Mouse (Mus musculus): Measurements from ENCODE around the gene Lix1l. TPM values are rescaled to one million over a fixed set of nuclear protein-coding genes. Genes with fewer than 3 reads are reported as not detected.

The Lix1l gene
- total RNA-seq (2021) (10 to 100 TPM; 24.7 to 25.3 TPM), polyA plus RNA-seq (2012; rRNA removed) (25.2 and 39.9 TPM in 2 replicates)
- long read RNA-seq, partial matches to known transcripts = 0 of 9 reads
- long read RNA-seq, other reads (novel, unspliced or antisense) = 9 of 9 reads

GRCm38 (mm10) chr3:96600639-96601250, at the start of gene Lix1l:
TSS of gene Lix1l (plus strand) at chr3:96601149.
- peaks cover 16% of the 10 kb centered on the region for H3K4me1 ChIP-seq (ENCODE audit: control insufficient read depth, insufficient read depth, low read length)
- intact Hi-C loops (cut with DNase I) = no loop called here
- WGBS = under 1% methylated on average over 24 of the region's 27 CpGs
- peaks cover 4% of the 10 kb centered on the region for H3K79me2 ChIP-seq (replicated peaks; ENCODE audit: control insufficient read depth, insufficient read depth, low read length)
- H3K27ac ChIP-seq = peak within 1 kb of the TSS; percentile 94
- no peaks in the 10 kb centered on the region for H3K27me3 ChIP-seq (ENCODE audit: control insufficient read depth, insufficient read depth, low read length)
- H3K9ac ChIP-seq (ENCODE audit: low read depth, low read length) = peak within 1 kb of the TSS; percentile 87
- TF ChIP-seq POLR2A (IDR thresholded peaks at IDR 0.05; ENCODE audit: insufficient read depth, low read depth, low read length) (peak; percentile 74), EP300 (IDR thresholded peaks at IDR 0.05; ENCODE audit: insufficient read depth, low read depth, low read length) (peak; percentile 74), CTCF (IDR thresholded peaks at IDR 0.05) (no peak)
- peak within 1 kb of the TSS; percentile 91 for H3K4me3 ChIP-seq
- peaks cover 19% of the 10 kb centered on the region for H3K36me3 ChIP-seq (ENCODE audit: control insufficient read depth, insufficient read depth, low read length)
- peak; percentile 94 to 96 for DNase-seq

- no peaks in the 10 kb centered on the region for H3K27me3 ChIP-seq (ENCODE audit: control insufficient read depth, insufficient read depth, low read length)
- no peak overlapping the region; the same call in 1 of the 2 replicates for H3K4me3 ChIP-seq
- H3K79me2 ChIP-seq (replicated peaks; ENCODE audit: control insufficient read depth, insufficient read depth, low read length) = no peaks in the 10 kb centered on the region
- H3K9ac ChIP-seq (ENCODE audit: low read depth, low read length) = peak overlapping the region; percentile 70
- peak overlapping the region; percentile 99 for H3K27ac ChIP-seq
- WGBS = 4% methylated on average over 8 of the region's 8 CpGs
- intact Hi-C loops (cut with DNase I) = loop anchor here (1.0 to 10.0 kb wide), 2 partner anchors 29 to 556 kb away; partner anchors contain the start of gene Plekho1
- H3K36me3 ChIP-seq (ENCODE audit: control insufficient read depth, insufficient read depth, low read length) = peaks cover 3% of the 10 kb centered on the region
- DNase-seq = peak; percentile 74 to 78
- H3K4me1 ChIP-seq (ENCODE audit: control insufficient read depth, insufficient read depth, low read length) = peaks cover 23% of the 10 kb centered on the region
- TF ChIP-seq POLR2A (IDR thresholded peaks at IDR 0.05; ENCODE audit: insufficient read depth, low read depth, low read length) (peak; percentile 43; the same call in 1 of the 2 replicates), EP300 (IDR thresholded peaks at IDR 0.05; ENCODE audit: insufficient read depth, low read depth, low read length) (0 out of 2 replicates have a peak, but pooled peaks have one; percentile 39), CTCF (IDR thresholded peaks at IDR 0.05) (peak; percentile 87)
These were observed 49.7 kb upstream of the Lix1l start for GRCm38 (mm10) chr3:96551203-96551602.

- TF ChIP-seq EP300 (IDR thresholded peaks at IDR 0.05; ENCODE audit: insufficient read depth, low read depth, low read length) (peak; percentile 80; the same call in 1 of the 2 replicates), CTCF (IDR thresholded peaks at IDR 0.05) (no peak)
- H3K27me3 ChIP-seq (ENCODE audit: control insufficient read depth, insufficient read depth, low read length) = no peaks in the 10 kb centered on the region
- DNase-seq = peak in 1 of 2 experiments; percentile 21
- H3K36me3 ChIP-seq (ENCODE audit: control insufficient read depth, insufficient read depth, low read length) = peaks cover 3% of the 10 kb centered on the region
- H3K4me1 ChIP-seq (ENCODE audit: control insufficient read depth, insufficient read depth, low read length) = peaks cover 23% of the 10 kb centered on the region
- intact Hi-C loops (cut with DNase I) = loop anchor here (1.0 to 10.0 kb wide), 2 partner anchors 28 to 557 kb away; partner anchors contain the start of gene Plekho1
- no peak overlapping the region for H3K4me3 ChIP-seq
- WGBS = 26% methylated on average over 7 of the region's 7 CpGs
- H3K79me2 ChIP-seq (replicated peaks; ENCODE audit: control insufficient read depth, insufficient read depth, low read length) = no peaks in the 10 kb centered on the region
- peak overlapping the region; percentile 99 for H3K27ac ChIP-seq
- peak overlapping the region; percentile 70 for H3K9ac ChIP-seq (ENCODE audit: low read depth, low read length)
These were observed 49.1 kb upstream of the Lix1l start for GRCm38 (mm10) chr3:96551890-96552289.

GRCm38 (mm10) chr3:96553601-96554000, 47.3 kb upstream of the Lix1l start:
- intact Hi-C loops (cut with DNase I) = loop anchor here (10.0 kb wide), 1 partner anchor 559 kb away; the partner anchor contains the start of gene Plekho1
- Histone ChIP-seq H3K27ac (peak overlapping the region; percentile 99), H3K4me3 (no peak overlapping the region), H3K9ac (ENCODE audit: low read depth, low read length) (no peak overlapping the region), H3K79me2 (replicated peaks; ENCODE audit: control insufficient read depth, insufficient read depth, low read length) (0 out of 2 replicates have a peak, but pooled peaks cover 2% of the 10 kb centered on the region), H3K4me1 (ENCODE audit: control insufficient read depth, insufficient read depth, low read length) (peaks cover 21% of the 10 kb centered on the region), H3K27me3 (ENCODE audit: control insufficient read depth, insufficient read depth, low read length) (no peaks in the 10 kb centered on the region), H3K36me3 (ENCODE audit: control insufficient read depth, insufficient read depth, low read length) (peaks cover 3% of the 10 kb centered on the region)
- WGBS = 57% methylated on average over 6 of the region's 6 CpGs
- DNase-seq = no peak
- TF ChIP-seq EP300 (IDR thresholded peaks at IDR 0.05; ENCODE audit: insufficient read depth, low read depth, low read length) (no peak), POLR2A (IDR thresholded peaks at IDR 0.05; ENCODE audit: insufficient read depth, low read depth, low read length) (no peak)

GRCm38 (mm10) chr3:96554251-96554650, 46.7 kb upstream of the Lix1l start:
- no peak overlapping the region for H3K9ac ChIP-seq (ENCODE audit: low read depth, low read length)
- DNase-seq = no peak
- intact Hi-C loops (cut with DNase I) = loop anchor here (10.0 kb wide), 1 partner anchor 559 kb away; the partner anchor contains the start of gene Plekho1

More at GRCm38 (mm10) chr3:96554251-96554650, 46.7 kb upstream of the Lix1l start:
- TF ChIP-seq CTCF (IDR thresholded peaks at IDR 0.05) (no peak), EP300 (IDR thresholded peaks at IDR 0.05; ENCODE audit: insufficient read depth, low read depth, low read length) (no peak), POLR2A (IDR thresholded peaks at IDR 0.05; ENCODE audit: insufficient read depth, low read depth, low read length) (no peak)
- WGBS = 72% methylated on average over 6 of the region's 6 CpGs
- H3K4me3 ChIP-seq = no peak overlapping the region
- peaks cover 3% of the 10 kb centered on the region for H3K36me3 ChIP-seq (ENCODE audit: control insufficient read depth, insufficient read depth, low read length)
- H3K4me1 ChIP-seq (ENCODE audit: control insufficient read depth, insufficient read depth, low read length) = peaks cover 21% of the 10 kb centered on the region
- peak overlapping the region; percentile 99 for H3K27ac ChIP-seq
- no peaks in the 10 kb centered on the region for H3K27me3 ChIP-seq (ENCODE audit: control insufficient read depth, insufficient read depth, low read length)
- 0 out of 2 replicates have a peak, but pooled peaks cover 2% of the 10 kb centered on the region for H3K79me2 ChIP-seq (replicated peaks; ENCODE audit: control insufficient read depth, insufficient read depth, low read length)

Measured in heart, adult 2 months (tissue).